Mouse (Mus musculus) urinary bladder, adult 18-20 months (tissue): Measurements from ENCODE around the gene 4930467E23Rik.
A peak's percentile ranks its signal among the peaks of the same experiment; 100 is the strongest.
"Not testable (repeated sequence)": the region's sequence is repeated elsewhere in the genome, so short reads cannot be mapped to it uniquely, and the experiment has no call there.

ENCODE experiments used
- DNase-seq, 2 experiments: peaks; one replicate each; pipeline ENCODE4 v3.0.0; 2022; ENCODE audit warnings: low spot score in 2 of 2, mixed read lengths in 2 of 2

The 4930467E23Rik gene

GRCm38 (mm10) chr8:19781328-19782114, 52.1 kb downstream of the 4930467E23Rik start:
- not testable (repeated sequence) for DNase-seq

DNA sequence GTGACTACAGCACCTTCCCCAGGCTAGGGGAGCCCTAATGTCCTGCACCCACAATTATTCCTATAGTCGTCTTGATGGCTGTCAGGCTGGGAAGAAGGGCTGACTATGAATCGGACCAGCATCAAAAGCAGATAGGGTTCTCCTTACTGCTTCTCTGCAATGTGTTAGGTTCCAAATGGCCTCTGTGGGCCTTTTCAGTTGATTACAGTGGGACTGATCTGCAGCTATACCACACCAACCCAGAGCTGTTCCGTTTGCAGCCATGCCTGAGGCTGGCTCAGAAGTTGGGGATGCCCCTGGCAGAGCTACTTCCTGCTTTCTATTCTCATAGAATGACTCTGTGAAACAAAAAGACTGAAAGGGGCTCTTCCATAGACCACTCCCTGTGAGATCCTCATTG, 53.4 kb downstream of the 4930467E23Rik start:
- not testable (repeated sequence) for DNase-seq

DNA sequence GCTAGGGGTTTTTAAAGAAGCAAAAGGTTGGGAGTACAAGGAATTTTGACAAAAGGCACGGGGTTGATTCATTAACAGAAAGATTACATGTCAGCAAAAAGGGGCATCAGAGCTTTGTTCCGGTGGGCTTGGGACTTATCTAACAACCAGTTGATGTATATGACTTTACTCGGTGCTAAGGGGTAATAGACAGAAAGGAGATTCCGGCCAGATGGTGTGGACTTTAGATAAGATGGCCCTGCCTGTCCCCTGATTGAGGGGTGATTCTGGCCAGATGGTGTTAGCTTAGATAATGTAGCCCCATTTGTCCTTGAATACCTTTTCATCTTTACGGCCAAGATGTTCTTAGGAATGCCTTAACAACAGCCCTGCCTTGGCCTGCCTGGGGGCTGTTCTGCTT, 54.5 kb downstream of the 4930467E23Rik start:
- not testable (repeated sequence) for DNase-seq

GRCm38 (mm10) chr8:19784554-19785364, 55.4 kb downstream of the 4930467E23Rik start:
- peak; percentile 99 to 100 for DNase-seq

GRCm38 (mm10) chr8:19792696-19793095, 63.3 kb downstream of the 4930467E23Rik start:
- DNase-seq, result not testable (repeated sequence)
